ENCODE assay signal across 8 mouse cellular contexts in genomic region chr19:46524601-46525321, GRCm38 (mm10). TPM values are rescaled to one million over a fixed set of nuclear protein-coding genes. Genes with fewer than 3 reads are reported as not detected.
DNase-seq lines count a peak whose midpoint lies in the region; ATAC-seq and TF ChIP-seq lines count a peak whose summit lies in the region.

No protein-coding gene starts in this region.

- ATAC-seq in forebrain, embryonic 14.5 days = no peak
- ATAC-seq in limb, embryonic 12.5 days (ENCODE audit: insufficient number of reproducible peaks, insufficient read depth, low FRiP score, low TSS enrichment, low read depth) = no peak
- no peak for ATAC-seq in midbrain, embryonic 13.5 days
- ATAC-seq in erythroblast, adult 5-6 weeks (replicated peaks; ENCODE audit: low FRiP score, poor library complexity, severe bottlenecking) = no peak

- H3K27me3 ChIP-seq in forebrain, embryonic 14.5 days (replicated peaks; ENCODE audit: control insufficient read depth, insufficient read depth, low read length) = no peaks in the 10 kb centered on the region
- H3K27me3 ChIP-seq in limb, embryonic 12.5 days = no peaks in the 10 kb centered on the region
- no peaks in the 10 kb centered on the region for H3K27me3 ChIP-seq in midbrain, embryonic 13.5 days
- no peaks in the 10 kb centered on the region for H3K27me3 ChIP-seq in cerebellum, adult 2 months (ENCODE audit: control insufficient read depth, insufficient read depth, low read length)

- H3K36me3 ChIP-seq in forebrain, embryonic 14.5 days (ENCODE audit: control insufficient read depth, insufficient read depth, low read length) = no peaks in the 10 kb centered on the region
- H3K36me3 ChIP-seq in limb, embryonic 12.5 days = no peaks in the 10 kb centered on the region
- no peaks in the 10 kb centered on the region for H3K36me3 ChIP-seq in midbrain, embryonic 13.5 days

- H3K4me3 ChIP-seq in forebrain, embryonic 14.5 days (ENCODE audit: low read depth, low read length) = no peak overlapping the region
- no peak overlapping the region for H3K4me3 ChIP-seq in limb, embryonic 12.5 days (replicated peaks)
- peak overlapping the region; percentile 23; the same call in 1 of the 2 replicates for H3K4me3 ChIP-seq in midbrain, embryonic 13.5 days (replicated peaks)
- H3K4me3 ChIP-seq in cerebellum, adult 2 months (replicated peaks; ENCODE audit: insufficient read depth, low read depth, low read length) = no peak overlapping the region

- DNase-seq in 416B (ENCODE audit: low read depth) (peak; percentile 54), R1 (ENCODE audit: low read depth, low spot score) (peak; percentile 90)
- no peak for DNase-seq in forebrain, embryonic 14.5 days (ENCODE audit: low spot score)
- peak; percentile 83 for DNase-seq in heart, postnatal 4 days
- no peak for DNase-seq in cerebellum, adult 2 months

- 23% methylated on average over 14 of the region's 14 CpGs for WGBS in forebrain, embryonic 14.5 days
- 31% methylated on average over 14 of the region's 14 CpGs for WGBS in limb, embryonic 12.5 days
- WGBS in midbrain, embryonic 13.5 days = 21% methylated on average over 14 of the region's 14 CpGs
- WGBS in cerebellum, adult 2 months = 47% methylated on average over 14 of the region's 14 CpGs

- H3K9ac ChIP-seq in forebrain, embryonic 14.5 days (ENCODE audit: low read length) = peak overlapping the region; percentile 35; the same call in 1 of the 2 replicates
- H3K9ac ChIP-seq in limb, embryonic 12.5 days (replicated peaks) = peak overlapping the region; percentile 28; the same call in 1 of the 2 replicates
- H3K9ac ChIP-seq in midbrain, embryonic 13.5 days (replicated peaks) = peak overlapping the region; percentile 54; the same call in 1 of the 2 replicates

- H3K4me2 ChIP-seq in forebrain, embryonic 14.5 days (ENCODE audit: low read length) = peak overlapping the region; percentile 49; the same call in 1 of the 2 replicates
- peak overlapping the region; percentile 61 for H3K4me2 ChIP-seq in limb, embryonic 12.5 days
- H3K4me2 ChIP-seq in midbrain, embryonic 13.5 days (replicated peaks) = peak overlapping the region; percentile 49

- TF ChIP-seq CTCF in cerebellum, adult 2 months (IDR thresholded peaks at IDR 0.05; ENCODE audit: borderline replicate concordance, insufficient read depth, low read depth, low read length) = no peak

- H3K27ac ChIP-seq in forebrain, embryonic 14.5 days (ENCODE audit: low read depth, low read length) = peak overlapping the region; percentile 92
- peak overlapping the region; percentile 87 for H3K27ac ChIP-seq in limb, embryonic 12.5 days
- H3K27ac ChIP-seq in midbrain, embryonic 13.5 days = peak overlapping the region; percentile 86
- no peak overlapping the region for H3K27ac ChIP-seq in cerebellum, adult 2 months (ENCODE audit: insufficient read depth, low read length)

- no peak for TF ChIP-seq POLR2A in cerebellum, adult 2 months (IDR thresholded peaks at IDR 0.05; ENCODE audit: borderline replicate concordance, insufficient read depth, low read length)

- H3K9me3 ChIP-seq in forebrain, embryonic 14.5 days (replicated peaks; ENCODE audit: control insufficient read depth, low read length) = no peaks in the 10 kb centered on the region
- H3K9me3 ChIP-seq in limb, embryonic 12.5 days = no peaks in the 10 kb centered on the region
- no peaks in the 10 kb centered on the region for H3K9me3 ChIP-seq in midbrain, embryonic 13.5 days

- H3K4me1 ChIP-seq in forebrain, embryonic 14.5 days (ENCODE audit: control insufficient read depth, insufficient read depth, low read length) = peaks cover 67% of the 10 kb centered on the region
- H3K4me1 ChIP-seq in limb, embryonic 12.5 days (replicated peaks) = peaks cover 80% of the 10 kb centered on the region
- peaks cover 75% of the 10 kb centered on the region for H3K4me1 ChIP-seq in midbrain, embryonic 13.5 days (replicated peaks)
- peaks cover 33% of the 10 kb centered on the region for H3K4me1 ChIP-seq in cerebellum, adult 2 months (ENCODE audit: control insufficient read depth, insufficient read depth, low read length)

RNA-seq across cellular contexts. Expression of gene Trim8, which starts 23.3 kb away (rescaled TPM):
- polyA plus RNA-seq in forebrain, embryonic 14.5 days (2014; fragmentation: Nextera tagmentation; extraction: Ambion mirVana) = 23.0 and 24.8 TPM in 2 replicates
- 10 to 100 TPM; 50.1 to 53.8 TPM for total RNA-seq in heart, postnatal 4 days (2021)
- 17.3 and 21.5 TPM in 2 replicates for polyA plus RNA-seq in limb, embryonic 12.5 days (2016; fragmentation: Nextera tagmentation; extraction: Ambion mirVana)
- polyA plus RNA-seq in midbrain, embryonic 13.5 days (2015; fragmentation: Nextera tagmentation; extraction: Ambion mirVana) = 27.7 and 33.0 TPM in 2 replicates
- 40.3 and 43.4 TPM in 2 replicates for polyA plus RNA-seq in cerebellum, adult 2 months (2012; rRNA removed)
- 5.4 and 6.1 TPM in 2 replicates for total RNA-seq in erythroblast, adult 5-6 weeks (2015; ENCODE audit: low replicate concordance)
- 2.0 and 6.4 TPM in 2 replicates for total RNA-seq in erythroblast, adult 5-6 weeks (2017; ENCODE audit: low replicate concordance)

RNA-seq across cellular contexts. Expression of gene Arl3, which starts 48.2 kb away (rescaled TPM):
- polyA plus RNA-seq in forebrain, embryonic 14.5 days (2014; fragmentation: Nextera tagmentation; extraction: Ambion mirVana) = 159 and 164 TPM in 2 replicates
- 10 to 100 TPM; 29.6 to 31.1 TPM for total RNA-seq in heart, postnatal 4 days (2021)
- 167 and 173 TPM in 2 replicates for polyA plus RNA-seq in limb, embryonic 12.5 days (2016; fragmentation: Nextera tagmentation; extraction: Ambion mirVana)
- polyA plus RNA-seq in midbrain, embryonic 13.5 days (2015; fragmentation: Nextera tagmentation; extraction: Ambion mirVana) = 226 and 238 TPM in 2 replicates
- polyA plus RNA-seq in cerebellum, adult 2 months (2012; rRNA removed) = 205 and 227 TPM in 2 replicates
- total RNA-seq in erythroblast, adult 5-6 weeks (2015; ENCODE audit: low replicate concordance) = 4.2 and 5.9 TPM in 2 replicates
- total RNA-seq in erythroblast, adult 5-6 weeks (2017; ENCODE audit: low replicate concordance) = 3.2 and 4.2 TPM in 2 replicates

RNA-seq across cellular contexts. Expression of gene Sfxn2, which starts 48.4 kb away (rescaled TPM):
- polyA plus RNA-seq in forebrain, embryonic 14.5 days (2014; fragmentation: Nextera tagmentation; extraction: Ambion mirVana) = 6.8 and 8.0 TPM in 2 replicates
- total RNA-seq in heart, postnatal 4 days (2021) = 1 to 10 TPM; 4.6 to 6.4 TPM
- polyA plus RNA-seq in limb, embryonic 12.5 days (2016; fragmentation: Nextera tagmentation; extraction: Ambion mirVana) = 18.3 and 25.2 TPM in 2 replicates
- 10.3 and 11.9 TPM in 2 replicates for polyA plus RNA-seq in midbrain, embryonic 13.5 days (2015; fragmentation: Nextera tagmentation; extraction: Ambion mirVana)
- 7.0 and 7.7 TPM in 2 replicates for polyA plus RNA-seq in cerebellum, adult 2 months (2012; rRNA removed)
- total RNA-seq in erythroblast, adult 5-6 weeks (2015; ENCODE audit: low replicate concordance) = 1.9 TPM in 2 replicates
- total RNA-seq in erythroblast, adult 5-6 weeks (2017; ENCODE audit: low replicate concordance) = 2.9 and 3.9 TPM in 2 replicates

Comparison
In these comparisons a context has a peak if more than half of its experiments do, and no peak if none do; other contexts are left out.
1. DNase-seq: peak in 416B (single experiment), R1 (single experiment) and heart, postnatal 4 days (single experiment); none in forebrain, embryonic 14.5 days (single experiment) and cerebellum, adult 2 months (0 of 2).
2. Peak in every context shown above with its lines, with median percentiles within 50 percentile points of each other: H3K4me2 ChIP-seq and H3K9ac ChIP-seq.